Mouse (Mus musculus) C2C12 (cell line): ENCODE data around the gene Olfr638. TPM values are rescaled to one million over a fixed set of nuclear protein-coding genes. Genes with fewer than 3 reads are reported as not detected.

Experiments used
- H3K27me3 ChIP-seq: one replicate; pipeline ENCODE4 v1.6.1; 2011; ENCODE audit not compliant: control insufficient read depth, insufficient read depth, insufficient read length
- H3K36me3 ChIP-seq: one replicate; pipeline ENCODE4 v1.6.1; 2011; ENCODE audit not compliant: control insufficient read depth, insufficient read depth
- H3K4me3 ChIP-seq: one replicate; pipeline ENCODE4 v1.5.1; 2011; ENCODE audit warnings: mild to moderate bottlenecking, control low read depth; ENCODE audit not compliant: poor library complexity, insufficient read depth, severe bottlenecking
- H3K79me2 ChIP-seq: one replicate; pipeline ENCODE4 v1.6.1; 2011; ENCODE audit not compliant: control insufficient read depth, insufficient read depth
- H3K79me3 ChIP-seq: one replicate; pipeline ENCODE4 v1.6.1; 2011; ENCODE audit warnings: low read depth, control low read depth
- H3ac ChIP-seq: one replicate; pipeline ENCODE3; 2011; ENCODE audit warnings: low read depth; ENCODE audit not compliant: control insufficient read depth, insufficient read length
- CEBPB ChIP-seq: IDR thresholded peaks from one replicate; pipeline ENCODE4 v1.6.1; 2011; ENCODE audit warnings: low read depth, mild to moderate bottlenecking, control low read depth, moderate library complexity
- CTCF ChIP-seq: IDR thresholded peaks from one replicate; pipeline ENCODE4 v1.5.1; 2011; ENCODE audit not compliant: control insufficient read depth, insufficient read depth, insufficient read length
- FOSL1 ChIP-seq: IDR thresholded peaks from one replicate; pipeline ENCODE4 v1.8.0; 2011; ENCODE audit warnings: mild to moderate bottlenecking, low read length; ENCODE audit not compliant: poor library complexity, insufficient read depth, severe bottlenecking
- MAX ChIP-seq: IDR thresholded peaks from one replicate; pipeline ENCODE4 v1.6.1; 2011; ENCODE audit warnings: mild to moderate bottlenecking, control low read depth
- MYOD1 ChIP-seq: IDR thresholded peaks from one replicate; pipeline ENCODE4 v1.6.1; 2011; ENCODE audit warnings: low read depth; ENCODE audit not compliant: control insufficient read depth, insufficient read length
- MYOG ChIP-seq: IDR thresholded peaks from one replicate; pipeline ENCODE4 v1.6.1; 2011; ENCODE audit not compliant: control insufficient read depth, insufficient read length; ENCODE audit errors: extremely low read depth
- USF1 ChIP-seq: IDR thresholded peaks from one replicate; pipeline ENCODE4 v1.6.1; 2011; ENCODE audit warnings: low read depth, mild to moderate bottlenecking, control low read depth, moderate library complexity
- polyA plus RNA-seq: library from polyadenylated mRNA; unstranded; fragments of >200 nt; fragmentation: generic; extraction: Trizol; gene quantifications from one replicate; pipeline ENCODE4 v1.2.1, GENCODE M21; 2012; ENCODE audit warnings: missing spikeins

The Olfr638 gene
- polyA plus RNA-seq, 1 experiment = not detected

GRCm38 (mm10) chr7:104018953-104019352 lies 20.4 kb downstream of the Olfr638 start:
- Histone ChIP-seq H3K79me2 (no peaks in the 10 kb centered on the region), H3K36me3 (no peaks in the 10 kb centered on the region), H3ac (no peak overlapping the region), H3K79me3 (no peaks in the 10 kb centered on the region), H3K27me3 (no peaks in the 10 kb centered on the region), H3K4me3 (no peak overlapping the region)
- TF ChIP-seq FOSL1 (no peak), CEBPB (no peak), MAX (no peak), MYOG (no peak), MYOD1 (no peak), CTCF (no peak), USF1 (no peak)

- H3K79me2 ChIP-seq = no peaks in the 10 kb centered on the region
- no peak overlapping the region for H3ac ChIP-seq
- H3K4me3 ChIP-seq = no peak overlapping the region
These were observed 23.1 kb downstream of the Olfr638 start for GRCm38 (mm10) chr7:104021651-104022050.

GRCm38 (mm10) chr7:104025473-104025872 lies 26.9 kb downstream of the Olfr638 start, which contains the start of gene Olfr640:
TSS of gene Olfr640 (minus strand) at chr7:104025573.
- Histone ChIP-seq H3K79me3 (no peaks in the 10 kb centered on the region), H3K27me3 (no peaks in the 10 kb centered on the region), H3K4me3 (no peak within 1 kb of the TSS), H3ac (no peak within 1 kb of the TSS), H3K79me2 (no peaks in the 10 kb centered on the region), H3K36me3 (no peaks in the 10 kb centered on the region)
- TF ChIP-seq CEBPB (no peak), MYOG (no peak), USF1 (no peak), FOSL1 (no peak), MYOD1 (no peak), CTCF (no peak), MAX (no peak)

More at GRCm38 (mm10) chr7:104021651-104022050, 23.1 kb downstream of the Olfr638 start:
- Histone ChIP-seq H3K27me3 (no peaks in the 10 kb centered on the region), H3K36me3 (no peaks in the 10 kb centered on the region), H3K79me3 (no peaks in the 10 kb centered on the region)
- TF ChIP-seq USF1 (no peak), MYOD1 (no peak), CEBPB (no peak), FOSL1 (no peak), CTCF (no peak), MAX (no peak), MYOG (no peak)

DNA sequence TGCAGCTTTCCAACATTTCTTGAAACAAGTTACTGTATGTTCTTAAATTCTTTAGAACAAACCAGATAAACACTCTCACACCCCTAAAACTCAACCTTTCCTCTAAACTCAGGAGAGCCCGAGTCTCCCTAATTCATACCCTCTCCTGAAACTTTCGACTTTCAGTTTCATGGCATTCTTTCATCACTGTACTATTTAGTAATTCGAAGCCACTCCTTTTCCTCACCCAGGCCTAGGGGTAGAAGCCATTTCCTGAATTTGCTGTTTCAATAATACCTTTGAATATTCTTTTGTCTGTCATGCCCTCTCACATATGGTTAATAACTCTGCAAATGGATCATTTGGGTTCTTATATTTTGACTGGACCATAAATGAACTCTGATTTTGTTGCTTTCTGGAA lies 28.4 kb downstream of the Olfr638 start:
- H3K36me3 ChIP-seq = no peaks in the 10 kb centered on the region
- H3K27me3 ChIP-seq = no peaks in the 10 kb centered on the region
- H3K79me2 ChIP-seq = no peaks in the 10 kb centered on the region
- H3K4me3 ChIP-seq = no peak overlapping the region
- no peaks in the 10 kb centered on the region for H3K79me3 ChIP-seq
- H3ac ChIP-seq = no peak overlapping the region
- TF ChIP-seq USF1 (no peak), CEBPB (no peak), CTCF (no peak), FOSL1 (no peak), MYOG (no peak), MYOD1 (no peak), MAX (no peak)

- H3K4me3 ChIP-seq = no peak within 1 kb of the TSS
- no peaks in the 10 kb centered on the region for H3K79me3 ChIP-seq
- H3K27me3 ChIP-seq = no peaks in the 10 kb centered on the region
- TF ChIP-seq USF1 = no peak
- TF ChIP-seq MYOG = no peak
- no peak for TF ChIP-seq MYOD1
- TF ChIP-seq FOSL1 = no peak
- no peak for TF ChIP-seq CEBPB
- no peak within 1 kb of the TSS for H3ac ChIP-seq
- H3K36me3 ChIP-seq = no peaks in the 10 kb centered on the region
- H3K79me2 ChIP-seq = no peaks in the 10 kb centered on the region
These were observed 36.6 kb downstream of the Olfr638 start, which contains the start of gene Olfr641 for GRCm38 (mm10) chr7:104035145-104035544. TSS of gene Olfr641 (plus strand) at chr7:104035445.

DNA sequence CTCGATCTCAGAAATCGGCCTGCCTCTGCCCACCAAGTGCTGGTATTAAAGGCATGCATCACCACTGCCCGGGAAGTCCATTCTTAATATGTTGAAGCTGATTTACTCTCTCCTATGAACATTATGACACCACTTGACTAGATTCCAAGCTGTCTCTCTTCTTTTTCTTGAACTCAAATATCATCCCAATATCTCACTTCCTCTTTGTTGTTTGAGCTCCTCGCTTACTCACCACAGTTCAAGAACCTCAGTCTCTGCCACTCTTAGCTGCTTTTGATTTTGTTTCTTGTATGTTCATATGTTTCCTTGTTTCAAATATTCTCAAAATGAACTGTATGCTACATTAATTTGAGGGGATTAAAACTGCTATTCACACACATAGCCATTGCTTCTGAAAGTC lies 52.2 kb downstream of the Olfr638 start:
- Histone ChIP-seq H3K4me3 (no peak overlapping the region), H3K79me2 (no peaks in the 10 kb centered on the region), H3K79me3 (no peaks in the 10 kb centered on the region), H3K36me3 (no peaks in the 10 kb centered on the region), H3K27me3 (no peaks in the 10 kb centered on the region), H3ac (no peak overlapping the region)
- TF ChIP-seq MAX = no peak
- no peak for TF ChIP-seq USF1
- no peak for TF ChIP-seq CTCF
- TF ChIP-seq CEBPB = no peak
- TF ChIP-seq MYOG = no peak
